Mouse (Mus musculus) hematopoietic stem cell, adult 5-6 weeks (primary cell): ENCODE results near the gene Olfr566. TPM values are rescaled to one million over a fixed set of nuclear protein-coding genes. Genes with fewer than 3 reads are reported as not detected.

Experiments used
- ATAC-seq, 2 experiments: fragments of 125-278 bp in 1 of 2; replicated peaks in 1 of 2; 2 replicates each; pipeline ENCODE4 v1.8.0; 2016 to 2017; ENCODE audit warnings: inconsistent platforms in 2 of 2, mild to moderate bottlenecking in 2 of 2, moderate number of reproducible peaks in 2 of 2, low read depth in 1 of 2, moderate TSS enrichment in 1 of 2; ENCODE audit not compliant: low FRiP score in 2 of 2, poor library complexity in 2 of 2, severe bottlenecking in 2 of 2, insufficient read depth in 1 of 2, low TSS enrichment in 1 of 2
- total RNA-seq: library from RNA; stranded (forward); fragments of 172-1452, 232-1000 nt; gene quantifications from 2 replicates; pipeline ENCODE4 v1.2.3, GENCODE M21; 2017

Olfr566 gene
- not detected in 2 replicates for total RNA-seq

DNA sequence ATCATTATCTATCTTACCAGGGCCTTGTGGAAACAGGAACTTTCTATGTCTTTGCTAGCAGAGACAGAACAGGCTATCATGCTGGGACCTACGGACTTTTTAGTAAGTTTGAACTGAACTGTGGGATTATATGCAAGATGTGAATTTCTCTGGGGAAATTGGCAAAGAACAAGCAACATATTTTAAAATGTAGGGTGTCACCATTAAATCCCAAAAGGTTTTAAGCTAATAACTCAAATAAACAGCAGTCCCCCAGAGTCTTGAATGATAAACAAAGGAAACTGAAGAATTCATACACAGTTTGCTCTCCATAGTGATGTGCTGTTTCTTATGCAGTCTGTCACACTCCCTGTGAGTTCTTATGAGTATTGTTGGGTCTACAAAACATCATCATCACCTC is at the start of gene Olfr566:
TSS of gene Olfr566 (minus strand) at position 101 of the 400 bp plus-strand sequence.
- no peak for ATAC-seq

DNA sequence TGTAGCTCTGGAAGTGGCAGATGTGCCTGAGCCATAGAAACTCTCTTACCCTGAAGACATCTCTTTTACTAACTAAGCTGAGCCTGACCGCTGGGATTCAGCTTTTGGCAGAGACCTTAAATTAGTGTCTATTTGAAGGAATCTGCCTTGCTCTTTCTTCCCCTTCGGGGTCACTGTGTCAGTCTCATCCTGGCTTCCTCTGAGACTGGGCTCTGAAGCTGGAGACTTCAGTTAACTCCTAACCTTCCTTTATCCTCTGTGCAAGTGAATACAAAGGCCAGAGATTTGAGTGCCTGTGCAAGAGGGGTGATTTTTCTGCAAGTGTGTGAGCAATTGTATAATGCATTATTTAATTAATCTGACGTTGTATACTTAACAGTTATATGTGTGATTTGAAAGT is 32.2 kb upstream of the Olfr566 start, which contains the start of gene Olfr569:
TSS of gene Olfr569 (minus strand) at position 101 of the 400 bp plus-strand sequence.
- ATAC-seq, result no peak

DNA sequence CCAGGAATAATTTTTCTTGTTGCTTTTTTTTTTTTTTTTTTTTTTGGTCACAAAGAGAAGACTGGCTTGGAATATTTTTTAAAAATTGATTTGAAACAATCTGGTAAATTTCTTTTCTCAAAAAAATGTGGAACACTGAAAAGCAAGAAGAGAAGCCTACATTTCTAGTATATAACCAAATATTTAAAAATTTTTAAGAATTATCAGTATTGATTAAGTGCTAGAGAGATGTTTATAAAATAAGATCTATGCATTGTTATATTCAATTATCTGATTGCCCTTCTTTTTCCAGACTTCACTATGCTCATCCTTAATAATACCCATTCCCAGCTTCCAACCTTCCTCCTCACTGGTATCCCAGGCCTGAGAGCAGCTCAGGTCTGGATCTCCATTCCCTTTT is 18.3 kb upstream of the Olfr566 start, which contains the start of gene Olfr568:
TSS of gene Olfr568 (plus strand) at position 301 of the 400 bp plus-strand sequence.
- ATAC-seq, result no peak

DNA sequence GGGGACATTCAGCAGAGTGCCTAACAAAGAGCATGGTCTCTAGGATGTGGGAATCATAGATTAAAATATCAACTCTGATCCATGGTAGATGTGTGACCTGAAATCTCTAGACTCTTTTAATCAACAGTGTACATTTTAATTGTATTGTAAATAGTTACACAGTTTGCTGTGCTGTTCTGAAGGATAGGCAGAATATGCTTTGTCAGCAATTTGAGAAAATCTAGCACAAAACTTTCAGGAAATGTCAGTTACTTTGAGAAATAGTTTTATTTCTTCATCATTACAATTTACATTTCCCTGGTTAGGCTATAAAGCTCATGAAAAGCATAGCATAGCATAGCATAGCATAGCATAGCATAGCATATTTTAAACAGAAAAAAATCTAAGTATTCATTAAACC is 2.8 kb downstream of the Olfr566 start:
- no peak for ATAC-seq

Other genes with a start within 250 kb of the Olfr566 start
- gene Olfr553, start 240.5 kb downstream of the Olfr566 start, total RNA-seq, result not detected in 2 replicates
- gene Olfr554, start 220.3 kb downstream of the Olfr566 start, total RNA-seq, result not detected in 2 replicates
- not detected in 2 replicates for gene Olfr555, start 199.9 kb downstream of the Olfr566 start, total RNA-seq
- not detected in 2 replicates for gene Olfr556, start 193.9 kb downstream of the Olfr566 start, total RNA-seq
- gene Trim68, start 171.4 kb downstream of the Olfr566 start, total RNA-seq, result 12.6 and 17.6 TPM in 2 replicates
- not detected in 2 replicates for gene Olfr557, start 162.9 kb downstream of the Olfr566 start, total RNA-seq
- gene Olfr558, start 156.6 kb downstream of the Olfr566 start, total RNA-seq, result 0.56 TPM in 1 of 2 replicates, not detected in the other
- not detected in 2 replicates for gene Olfr33, start 139.7 kb downstream of the Olfr566 start, total RNA-seq
- not detected in 2 replicates for gene Olfr559, start 131.3 kb downstream of the Olfr566 start, total RNA-seq
- not detected in 2 replicates for gene Olfr560, start 99.4 kb downstream of the Olfr566 start, total RNA-seq
- gene Olfr78, start 99.3 kb downstream of the Olfr566 start, total RNA-seq, result not detected in 2 replicates
- gene Olfr561, start 87.5 kb downstream of the Olfr566 start, total RNA-seq, result not detected in 2 replicates
- not detected in 2 replicates for gene Olfr564, start 55.3 kb downstream of the Olfr566 start, total RNA-seq
- not detected in 2 replicates for gene Olfr568, start 18.4 kb upstream of the Olfr566 start, total RNA-seq
- gene Olfr569, start 32.1 kb upstream of the Olfr566 start, total RNA-seq, result 0.10 TPM in 1 of 2 replicates, not detected in the other
- not detected in 2 replicates for gene Olfr570, start 35.8 kb upstream of the Olfr566 start, total RNA-seq
- not detected in 2 replicates for gene Olfr571, start 58.8 kb upstream of the Olfr566 start, total RNA-seq
- not detected in 2 replicates for gene Olfr572, start 65.6 kb upstream of the Olfr566 start, total RNA-seq
- gene Olfr573-ps1, start 83.8 kb upstream of the Olfr566 start, total RNA-seq, result not detected in 2 replicates
- gene Olfr574, start 89.7 kb upstream of the Olfr566 start, total RNA-seq, result not detected in 2 replicates
- not detected in 2 replicates for gene Olfr575, start 100.0 kb upstream of the Olfr566 start, total RNA-seq
- not detected in 2 replicates for gene Olfr576, start 103.9 kb upstream of the Olfr566 start, total RNA-seq
- not detected in 2 replicates for gene Olfr577, start 117.2 kb upstream of the Olfr566 start, total RNA-seq
- gene Olfr578, start 130.6 kb upstream of the Olfr566 start, total RNA-seq, result not detected in 2 replicates
- gene Olfr582, start 179.3 kb upstream of the Olfr566 start, total RNA-seq, result not detected in 2 replicates
- not detected in 2 replicates for gene Olfr583, start 192.5 kb upstream of the Olfr566 start, total RNA-seq
- gene Olfr584, start 223.1 kb upstream of the Olfr566 start, total RNA-seq, result not detected in 2 replicates
- gene Olfr585, start 239.0 kb upstream of the Olfr566 start, total RNA-seq, result not detected in 2 replicates